Mouse (Mus musculus) common myeloid progenitor, adult 5-6 weeks (primary cell): ENCODE results near the gene Map2k4. TPM values are rescaled to one million over a fixed set of nuclear protein-coding genes. Genes with fewer than 3 reads are reported as not detected.

Experiments used
- ATAC-seq: replicated peaks from 2 replicates; pipeline ENCODE4 v1.8.0; 2016; ENCODE audit warnings: low read depth, mild to moderate bottlenecking, moderate TSS enrichment, inconsistent platforms; ENCODE audit not compliant: poor library complexity, severe bottlenecking
- total RNA-seq: library from RNA; stranded (forward); fragments of 200-1000, 187-1606 nt; gene quantifications from 2 replicates; pipeline ENCODE4 v1.2.3, GENCODE M21; 2017

Gene Map2k4
- total RNA-seq = 33.9 and 37.9 TPM in 2 replicates

DNA sequence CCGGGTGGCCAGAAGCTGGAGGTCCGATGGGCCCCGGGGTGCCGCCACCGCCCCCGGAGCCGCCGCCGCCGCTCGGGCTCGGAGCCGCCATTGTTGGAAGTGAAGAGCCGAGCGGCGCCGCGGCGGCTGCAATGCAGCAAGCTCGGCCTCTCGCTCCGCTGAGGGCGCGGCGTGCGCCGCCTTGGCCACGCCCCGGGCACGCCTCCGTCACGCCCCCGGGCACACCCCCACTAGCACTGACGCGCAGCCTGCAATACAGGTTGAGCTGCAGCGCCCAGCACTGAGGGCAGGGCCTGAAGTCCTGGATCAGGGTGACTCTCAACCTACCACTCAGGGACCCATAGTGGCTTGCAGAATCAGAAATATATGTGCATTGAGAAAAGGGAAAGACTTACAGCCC, at the start of gene Map2k4:
Gene Map2k4, minus strand, starts transcription at position 144 of the 400 bp plus-strand sequence.
- peak; percentile 98 for ATAC-seq

DNA sequence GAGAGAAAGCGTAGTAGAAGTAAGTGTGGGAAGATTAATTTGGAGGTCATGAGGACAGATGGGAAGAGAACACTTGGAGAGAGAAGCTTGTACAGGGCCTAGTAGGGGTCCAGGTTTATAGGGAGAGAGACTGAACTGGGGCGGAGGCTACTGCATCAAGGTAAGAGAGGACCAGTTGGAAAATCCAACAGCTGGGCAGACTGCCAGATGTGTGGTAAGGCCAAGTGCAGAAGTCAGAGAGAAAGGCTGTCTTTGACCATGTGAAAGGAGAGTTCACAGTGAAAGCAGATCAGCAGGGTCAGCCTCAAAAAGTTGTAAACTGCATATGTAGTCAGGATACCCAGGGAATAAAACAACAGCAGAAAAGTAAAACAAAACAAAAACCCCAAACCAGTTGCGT, 36.5 kb upstream of the Map2k4 start:
- ATAC-seq = no peak

DNA sequence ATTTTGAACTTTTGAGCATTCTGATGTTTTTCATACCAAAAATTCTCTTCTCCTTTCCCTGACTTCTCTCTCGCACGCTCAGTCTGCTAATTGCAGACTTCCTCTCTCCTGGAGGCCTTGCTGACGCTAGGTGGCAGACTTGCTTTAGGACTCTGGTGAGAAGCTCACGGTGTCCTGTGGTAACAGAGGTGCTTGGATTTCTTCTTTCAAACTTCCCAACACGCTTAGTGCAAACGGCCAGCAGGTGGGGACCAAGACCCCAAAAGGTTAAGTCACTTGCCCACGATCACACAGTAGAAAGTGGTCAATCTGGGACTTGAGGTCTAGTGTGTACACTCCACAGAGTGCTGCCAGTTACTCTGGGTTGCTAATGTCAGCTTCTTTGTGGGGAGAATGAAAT, 32.8 kb upstream of the Map2k4 start:
- peak; percentile 94 for ATAC-seq

DNA sequence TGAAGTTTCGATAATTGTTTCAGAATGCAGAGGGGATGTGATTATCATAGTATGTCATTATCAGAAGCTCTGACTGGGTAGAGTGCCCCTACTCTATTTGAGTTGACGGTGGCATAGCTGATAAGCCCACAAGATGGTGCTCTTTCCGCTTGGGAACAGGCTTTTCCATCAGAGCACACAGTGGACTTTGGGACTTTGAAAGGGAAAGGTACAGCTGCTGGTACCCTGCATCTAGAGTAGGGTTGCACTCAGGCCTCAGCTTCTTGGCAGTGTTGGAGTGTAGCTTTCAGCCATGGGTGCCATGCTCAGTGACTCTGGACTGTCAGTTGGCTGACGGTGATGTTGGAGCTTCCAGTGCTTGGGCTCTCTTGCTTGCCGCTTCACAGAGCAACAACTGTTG, 32.2 kb upstream of the Map2k4 start:
- no peak for ATAC-seq

DNA sequence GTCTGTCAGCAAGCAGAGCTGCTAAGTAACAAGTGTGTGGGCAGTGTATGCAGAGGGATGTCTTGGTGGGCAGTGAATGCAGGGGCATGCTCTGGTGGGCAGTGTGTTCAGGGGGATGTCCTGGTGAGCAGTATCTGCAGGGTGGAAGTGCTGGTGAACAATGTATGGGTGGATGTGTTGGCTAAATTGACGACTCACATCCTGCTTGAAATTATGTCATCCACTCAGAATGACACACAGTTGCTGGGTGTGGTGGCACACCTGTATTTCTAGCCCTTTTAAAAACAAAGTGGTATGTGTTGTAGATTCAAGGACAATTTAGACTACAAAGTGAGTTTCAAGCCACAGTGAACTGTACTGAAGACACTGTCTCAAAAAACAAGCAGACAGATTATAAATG, 30.1 kb upstream of the Map2k4 start:
- no peak for ATAC-seq

DNA sequence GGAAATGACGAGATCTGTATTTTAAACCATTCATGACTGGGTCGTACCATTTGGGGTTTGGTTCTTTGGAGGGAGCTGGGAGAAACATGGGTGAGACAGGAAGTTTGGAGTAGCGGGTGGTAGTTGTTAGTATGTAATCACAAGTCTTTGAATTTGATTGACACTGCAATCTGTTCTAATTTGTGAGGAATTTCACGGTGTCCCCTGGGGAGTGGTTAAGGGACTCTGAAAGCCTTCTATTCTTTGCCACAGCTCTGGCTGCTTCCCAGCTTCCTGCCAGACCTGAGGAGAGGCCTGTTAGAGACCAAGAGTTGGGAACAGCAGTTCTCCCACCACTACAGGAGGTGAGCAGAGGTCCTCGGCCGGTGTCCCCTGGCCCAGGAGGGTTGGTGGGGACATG, 28.1 kb upstream of the Map2k4 start:
- ATAC-seq = no peak

DNA sequence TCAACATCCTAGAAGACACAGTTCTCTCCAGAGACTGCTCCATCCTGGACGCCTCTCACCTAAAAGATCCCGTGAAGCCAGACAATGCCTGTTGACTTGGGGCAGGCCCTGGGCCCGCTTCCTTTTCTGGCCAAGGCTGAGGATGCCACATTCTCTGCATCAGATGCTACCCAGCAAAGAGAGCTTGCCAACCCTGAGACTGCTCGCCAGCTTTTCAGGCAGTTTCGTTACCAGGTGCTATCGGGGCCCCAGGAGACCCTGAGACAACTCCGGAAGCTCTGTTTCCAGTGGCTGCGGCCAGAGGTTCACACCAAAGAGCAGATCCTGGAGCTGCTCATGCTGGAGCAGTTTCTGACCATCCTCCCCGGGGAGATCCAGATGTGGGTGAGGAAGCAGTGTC, 26.3 kb upstream of the Map2k4 start:
- no peak for ATAC-seq

DNA sequence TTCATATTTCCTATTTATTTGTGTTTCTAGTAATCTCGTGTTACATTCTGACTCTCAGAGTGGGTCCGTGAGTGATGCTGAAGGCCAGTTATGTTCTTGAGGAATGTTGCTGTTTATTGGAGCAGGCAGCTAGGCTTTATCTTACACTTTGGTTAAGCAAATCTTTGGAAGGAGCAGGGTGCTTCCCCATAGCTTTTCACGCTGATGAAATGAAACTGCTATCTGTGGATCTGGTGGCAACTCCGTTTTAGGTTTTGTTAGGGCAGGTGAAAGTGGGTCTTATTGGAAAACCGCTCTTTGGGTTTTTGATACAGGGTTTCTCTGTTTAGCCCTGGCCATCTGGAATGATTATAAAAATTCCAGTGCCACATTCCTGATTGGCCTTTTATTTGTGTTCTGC, 24.0 kb upstream of the Map2k4 start:
- no peak for ATAC-seq

DNA sequence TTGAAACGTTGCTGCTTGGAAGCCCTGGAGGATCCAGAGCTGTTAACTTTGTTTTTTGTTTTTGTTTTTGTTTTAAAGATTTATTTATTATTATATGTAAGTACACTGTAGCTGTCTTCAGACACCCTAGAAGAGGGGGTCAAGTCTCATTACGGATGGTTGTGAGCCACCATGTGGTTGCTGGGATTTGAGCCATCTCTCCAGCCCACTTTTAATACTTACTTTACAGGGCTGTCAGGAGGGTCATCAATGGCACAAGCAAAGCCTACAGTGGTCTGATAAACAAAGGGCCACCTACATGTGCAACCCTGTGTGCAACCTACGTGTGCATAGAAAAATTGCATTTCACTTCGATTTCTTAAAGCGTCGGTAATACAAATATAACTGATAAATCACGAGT, 19.5 kb upstream of the Map2k4 start:
- no peak for ATAC-seq

DNA sequence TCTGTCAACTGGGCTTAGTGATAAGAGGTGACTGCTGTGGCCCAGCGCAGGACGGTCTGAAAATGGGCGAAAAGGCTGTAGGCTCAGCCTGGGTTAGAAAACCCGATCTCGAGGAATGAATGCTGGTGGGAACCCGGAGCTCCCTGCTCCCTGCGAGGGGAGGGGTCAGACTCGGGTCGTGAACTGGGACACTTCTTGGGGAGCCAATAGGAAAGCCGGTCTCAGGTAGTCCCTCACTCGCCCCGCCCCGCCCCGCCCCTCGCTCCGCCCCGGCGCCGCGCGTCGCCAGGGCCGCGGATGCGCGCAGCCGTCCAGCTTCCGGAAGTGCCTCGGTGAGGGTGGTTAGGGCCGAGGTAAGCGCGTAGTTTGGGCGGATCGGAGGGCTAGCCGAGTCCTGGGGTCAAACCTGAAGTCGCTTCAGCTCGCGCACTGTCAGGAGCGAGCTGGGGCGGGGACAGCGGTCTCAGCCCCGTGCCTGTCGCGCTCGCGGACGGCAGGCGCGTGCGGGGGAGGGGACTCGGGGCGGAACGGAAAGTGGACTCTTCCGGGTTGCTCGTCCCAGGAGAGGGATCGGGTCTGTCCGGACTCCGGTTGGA, 18.9 kb upstream of the Map2k4 start, which contains the start of gene Zkscan6:
Gene Zkscan6, plus strand, starts transcription at position 267 of the 596 bp plus-strand sequence.
- ATAC-seq = peak; percentile 92

DNA sequence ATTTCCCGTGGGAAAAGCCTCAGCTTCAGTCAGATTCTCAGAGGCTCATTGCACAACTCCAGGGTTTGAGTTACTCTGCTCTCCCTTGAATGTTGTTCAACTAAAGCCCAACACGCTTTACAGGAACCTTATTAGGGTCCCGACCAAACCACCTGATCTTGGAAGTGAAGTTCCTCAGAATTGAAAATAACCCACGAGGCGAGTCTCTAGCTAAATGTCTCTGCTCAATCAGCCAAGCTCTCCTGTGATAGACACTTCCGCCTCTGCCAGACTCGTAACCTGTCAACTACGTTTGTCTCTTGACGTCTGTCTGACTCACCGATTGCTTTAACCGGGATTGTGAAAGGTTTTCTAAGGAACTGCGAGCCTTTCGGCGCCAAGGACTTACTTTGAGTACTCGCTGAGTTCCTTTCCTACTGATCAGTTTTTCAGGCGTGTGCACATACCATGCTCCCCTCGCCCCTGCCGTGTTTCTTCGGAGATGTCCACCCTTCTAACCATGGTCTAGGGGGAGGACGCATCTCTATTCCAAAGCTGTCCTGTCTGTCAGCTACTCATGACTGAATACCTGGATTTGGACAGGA, 18.3 kb upstream of the Map2k4 start:
- peak; percentile 66 for ATAC-seq

DNA sequence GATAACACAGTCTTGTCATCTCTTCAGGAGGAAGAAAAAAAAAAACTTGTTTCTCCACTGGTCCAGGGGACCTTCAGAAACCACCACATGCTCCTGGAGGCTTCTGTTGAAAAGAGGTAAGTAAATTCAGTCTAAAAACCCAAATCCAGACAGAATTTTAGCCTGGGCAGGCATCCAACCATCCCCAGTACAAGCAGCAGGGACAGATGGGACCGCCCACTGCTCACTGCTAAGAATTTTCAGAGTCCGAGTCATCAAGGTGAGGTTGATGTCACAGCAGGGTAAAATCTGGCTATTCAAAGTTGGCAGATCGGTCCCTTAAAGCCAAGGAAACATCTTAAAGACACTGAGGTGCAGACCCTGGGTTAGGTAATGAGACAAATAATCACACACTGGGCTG, 13.8 kb upstream of the Map2k4 start:
- ATAC-seq = no peak

DNA sequence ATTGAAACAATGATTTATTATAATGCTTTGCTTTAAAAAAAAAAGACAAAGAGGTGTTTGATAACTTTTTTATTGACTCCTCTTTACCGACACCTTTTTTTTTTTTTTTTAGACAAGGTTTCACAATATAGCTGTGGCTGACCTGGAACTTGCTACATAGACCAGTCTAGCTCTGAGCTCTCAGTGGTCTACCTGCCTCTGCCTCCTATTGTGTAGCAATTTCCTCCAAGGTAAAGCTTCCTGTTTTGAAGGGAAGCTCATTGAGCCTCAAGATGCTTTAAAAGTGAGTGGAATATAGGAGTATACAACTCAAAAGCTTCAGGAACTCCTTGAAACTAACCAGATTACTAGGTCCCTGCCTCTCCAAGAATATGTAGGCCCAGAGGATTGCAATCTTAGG, 7.8 kb upstream of the Map2k4 start:
- ATAC-seq = peak; percentile 31; the same call in 1 of the 2 replicates

DNA sequence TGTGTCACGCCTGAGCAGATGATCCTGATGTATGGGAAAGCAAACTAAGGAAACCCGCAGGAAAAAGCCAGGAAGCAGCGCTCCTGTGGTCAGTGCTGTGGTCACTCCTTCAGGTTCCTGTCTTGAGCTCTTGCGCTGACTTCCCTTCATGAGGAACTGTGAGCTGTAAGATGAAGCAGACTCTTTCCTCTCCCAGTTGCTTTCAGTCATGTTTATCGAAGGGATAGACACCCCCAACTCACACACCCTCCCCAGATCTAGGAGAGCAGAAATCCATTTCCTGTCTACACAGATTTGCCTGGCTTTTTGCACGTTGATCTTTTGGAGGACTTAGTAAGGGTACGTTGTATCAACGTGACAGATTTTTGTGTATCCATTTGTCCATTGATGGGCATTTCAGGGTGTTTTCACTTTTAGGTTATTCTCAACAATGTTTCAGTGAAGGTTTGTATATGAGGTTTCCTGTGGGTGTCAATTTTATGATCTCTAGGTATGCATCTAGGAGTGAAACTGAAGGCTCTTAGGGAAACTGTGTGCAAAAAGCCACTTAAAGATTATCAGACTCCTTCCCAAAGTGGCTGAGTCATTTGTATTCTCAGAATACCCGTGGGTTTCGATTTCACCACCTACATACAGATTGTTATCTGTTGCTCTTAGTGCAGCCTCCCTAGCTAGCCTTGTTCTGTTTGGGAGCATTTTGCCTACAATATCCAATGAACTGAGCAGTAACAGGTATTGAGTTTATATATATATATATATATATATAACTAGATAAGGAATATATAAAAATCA, 6.5 kb upstream of the Map2k4 start:
- peak; percentile 85 for ATAC-seq

DNA sequence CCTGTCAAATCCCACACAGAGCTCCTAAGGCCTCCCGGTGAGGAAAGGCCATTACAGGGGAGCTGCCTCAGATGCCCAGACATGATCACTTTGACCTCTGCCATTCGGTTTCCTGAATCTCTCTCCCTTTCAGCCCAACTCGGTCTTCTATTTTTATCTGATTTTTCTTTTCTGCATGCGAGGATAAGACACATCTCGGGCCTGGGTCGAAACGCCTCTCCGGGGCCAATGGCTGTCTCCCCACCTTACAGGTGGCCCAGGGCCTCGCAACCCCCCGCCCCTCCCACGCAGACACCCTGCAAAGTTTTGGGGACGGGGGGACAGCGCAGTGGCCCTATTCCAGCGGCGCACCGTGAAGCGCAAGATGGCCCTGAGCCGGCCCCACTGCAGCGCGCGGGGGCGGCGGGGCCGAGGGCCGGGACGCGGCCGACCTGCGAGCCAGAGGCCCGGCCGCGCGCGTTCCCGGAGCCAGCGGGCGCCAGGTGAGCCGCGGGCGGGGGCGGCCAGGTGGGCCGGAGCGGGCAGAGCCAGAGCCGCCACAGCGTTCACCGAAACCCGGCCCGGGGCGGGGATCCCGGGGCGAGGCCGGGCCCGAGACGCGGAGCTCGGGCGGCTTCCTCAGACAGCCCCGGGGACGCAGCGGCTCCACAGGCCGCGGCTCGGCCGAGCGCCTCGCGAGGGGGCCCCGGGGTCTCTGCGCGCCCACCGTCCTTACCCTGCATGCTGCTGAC, 511 bp downstream of the Map2k4 start:
- peak; percentile 20; the same call in 1 of the 2 replicates for ATAC-seq

DNA sequence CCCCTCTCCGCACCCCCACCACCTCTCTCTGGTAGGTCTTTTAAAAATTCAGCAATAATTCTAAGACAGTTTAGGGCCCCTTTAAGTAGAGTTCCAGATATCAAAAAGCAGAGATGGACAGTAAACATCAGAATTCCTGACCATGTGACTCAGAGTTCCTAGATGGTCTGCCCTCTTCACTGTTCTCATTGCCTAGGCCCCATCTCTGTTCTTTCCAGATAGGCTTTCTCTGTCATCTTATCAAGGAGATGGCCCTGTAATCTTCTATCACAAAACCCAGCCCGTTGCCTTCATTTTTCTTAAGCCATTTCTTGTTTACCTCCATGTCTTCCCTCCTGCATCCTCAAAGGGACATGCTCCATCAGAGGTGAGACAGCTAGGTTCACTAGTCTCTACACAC, 1.9 kb downstream of the Map2k4 start:
- ATAC-seq = no peak

DNA sequence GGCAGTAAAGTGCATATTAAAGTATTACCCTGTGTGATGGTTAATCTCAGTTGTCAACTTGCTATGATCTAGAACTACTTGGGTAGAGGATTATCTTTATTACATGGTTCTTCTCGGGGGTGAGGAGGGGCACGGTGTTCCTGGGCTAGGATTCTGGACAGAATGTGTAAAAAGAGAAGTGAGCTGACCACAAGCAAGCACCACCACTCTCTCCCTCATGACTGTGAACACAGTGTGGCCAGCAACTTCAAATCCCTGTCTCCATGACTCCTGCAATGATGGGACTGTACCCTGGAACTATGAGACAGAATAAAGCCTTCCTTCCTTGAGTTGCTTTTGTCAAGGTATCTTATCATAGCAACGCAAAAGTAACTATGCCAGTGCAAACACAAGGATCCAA, 6.5 kb downstream of the Map2k4 start:
- ATAC-seq = peak; percentile 65

DNA sequence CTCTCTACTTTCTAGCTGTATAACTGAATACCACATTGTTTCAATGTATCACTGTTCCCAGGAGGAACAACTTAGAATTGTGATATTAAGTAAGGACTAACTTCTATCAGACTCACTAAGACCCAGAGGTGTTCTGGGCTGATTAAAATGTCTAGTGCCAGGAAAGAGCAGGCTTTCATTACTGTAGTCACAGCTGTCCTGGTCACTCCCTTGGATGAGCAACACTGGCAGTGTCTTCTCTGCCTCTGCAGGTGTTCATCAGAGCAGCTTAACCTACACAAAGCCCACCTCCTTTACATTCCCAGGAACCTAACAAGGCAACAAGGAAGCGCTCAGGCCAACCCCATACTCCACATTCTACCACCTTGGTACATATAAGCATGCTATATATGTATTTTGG, 8.5 kb downstream of the Map2k4 start:
- ATAC-seq = no peak

DNA sequence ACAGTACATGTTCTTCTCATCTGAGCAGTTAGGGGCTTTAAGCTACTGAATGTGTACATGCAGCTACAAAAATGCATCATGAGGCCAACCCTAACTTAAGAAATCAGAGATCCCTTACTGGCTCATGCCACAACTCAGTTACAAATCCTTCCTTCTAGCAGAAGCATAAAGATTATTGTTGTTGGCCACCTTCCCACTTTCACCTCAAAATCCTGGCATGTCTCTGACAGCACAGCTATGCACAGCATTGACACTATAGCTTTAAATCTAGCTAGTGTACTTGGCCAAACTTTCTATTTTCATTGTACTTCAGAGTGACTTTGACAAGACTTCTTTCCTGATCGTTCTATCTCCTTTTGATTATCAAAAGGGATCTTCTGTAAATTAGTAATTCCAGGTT, 9.0 kb downstream of the Map2k4 start:
- ATAC-seq = no peak

DNA sequence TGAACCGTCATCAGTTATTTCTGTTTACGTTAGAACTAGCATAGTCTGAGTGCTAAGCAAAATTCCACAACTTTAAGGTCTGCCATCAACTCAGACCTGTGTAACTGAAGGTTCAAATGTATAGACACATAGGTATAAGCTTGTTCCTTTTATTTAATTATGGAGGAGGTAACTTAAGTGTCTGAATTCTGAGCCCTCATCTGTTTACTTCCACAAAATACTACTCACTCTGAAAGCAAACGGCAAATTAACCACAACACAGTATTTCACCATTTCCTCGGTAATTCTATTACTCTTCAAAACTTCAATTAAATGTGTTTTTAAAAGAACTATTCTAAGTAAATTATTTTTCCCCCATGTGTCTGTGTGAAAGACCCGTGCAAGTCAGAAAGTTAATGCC, 10.3 kb downstream of the Map2k4 start:
- ATAC-seq = peak; percentile 45; the same call in 1 of the 2 replicates
